Mouse (Mus musculus): ENCODE results near the gene Trim32. TPM values are rescaled to one million over a fixed set of nuclear protein-coding genes. Genes with fewer than 3 reads are reported as not detected.

Trim32 gene
- polyA plus RNA-seq, 1 experiment from 2014 or later: 86.1 TPM

GRCm38 (mm10) chr4:65620125-65620524 lies 15.3 kb downstream of the Trim32 start:
- H3K36me3 ChIP-seq: peaks cover 27% of the 10 kb centered on the region

GRCm38 (mm10) chr4:65638231-65638630 lies 33.4 kb downstream of the Trim32 start:
- Histone ChIP-seq H3K4me2 (replicated peaks) (no peak overlapping the region), H3K4me3 (no peak overlapping the region), H3K27ac (no peak overlapping the region), H3K27me3 (no peaks in the 10 kb centered on the region), H3K36me3 (no peaks in the 10 kb centered on the region), H3K9me3 (replicated peaks) (no peaks in the 10 kb centered on the region), H3K9ac (no peak overlapping the region), H3K4me1 (no peaks in the 10 kb centered on the region)
- ATAC-seq (ENCODE audit: low FRiP score): no peak
- 69% methylated on average over 3 of the region's 3 CpGs for WGBS

More at GRCm38 (mm10) chr4:65620125-65620524, 15.3 kb downstream of the Trim32 start:
- ATAC-seq (ENCODE audit: low FRiP score): no peak
- Histone ChIP-seq H3K4me1 (no peaks in the 10 kb centered on the region), H3K4me2 (replicated peaks) (no peak overlapping the region), H3K27ac (no peak overlapping the region), H3K27me3 (no peaks in the 10 kb centered on the region), H3K9me3 (replicated peaks) (no peaks in the 10 kb centered on the region), H3K9ac (no peak overlapping the region), H3K4me3 (no peak overlapping the region)
- WGBS: 84% methylated on average over 3 of the region's 3 CpGs

GRCm38 (mm10) chr4:65642611-65643010 lies 37.8 kb downstream of the Trim32 start:
- no peaks in the 10 kb centered on the region for H3K27me3 ChIP-seq
- H3K4me2 ChIP-seq (replicated peaks): no peak overlapping the region
- ATAC-seq (ENCODE audit: low FRiP score): no peak
- H3K36me3 ChIP-seq: no peaks in the 10 kb centered on the region
- H3K9me3 ChIP-seq (replicated peaks): no peaks in the 10 kb centered on the region
- H3K9ac ChIP-seq: no peak overlapping the region
- H3K4me1 ChIP-seq: no peaks in the 10 kb centered on the region
- no peak overlapping the region for H3K27ac ChIP-seq
- no peak overlapping the region for H3K4me3 ChIP-seq
- WGBS: 60% methylated on average over 5 of the region's 5 CpGs

- H3K4me2 ChIP-seq (replicated peaks): no peak overlapping the region
- ATAC-seq (ENCODE audit: low FRiP score): peak; percentile 84
- no peaks in the 10 kb centered on the region for H3K27me3 ChIP-seq
- no peak overlapping the region for H3K27ac ChIP-seq
- H3K4me3 ChIP-seq: no peak overlapping the region
- no peaks in the 10 kb centered on the region for H3K36me3 ChIP-seq
- WGBS: 0% methylated on average over 2 of the region's 2 CpGs
- H3K4me1 ChIP-seq: no peaks in the 10 kb centered on the region
- H3K9me3 ChIP-seq (replicated peaks): no peaks in the 10 kb centered on the region
- H3K9ac ChIP-seq: no peak overlapping the region
These were observed 49.9 kb downstream of the Trim32 start for GRCm38 (mm10) chr4:65654723-65655122.

GRCm38 (mm10) chr4:65663176-65663575 lies 58.4 kb downstream of the Trim32 start:
- WGBS: 86% methylated on average over 6 of the region's 6 CpGs

More at GRCm38 (mm10) chr4:65663176-65663575, 58.4 kb downstream of the Trim32 start:
- Histone ChIP-seq H3K27me3 (no peaks in the 10 kb centered on the region), H3K4me3 (no peak overlapping the region), H3K36me3 (no peaks in the 10 kb centered on the region), H3K27ac (no peak overlapping the region), H3K4me1 (peaks cover 4% of the 10 kb centered on the region), H3K9me3 (replicated peaks) (no peaks in the 10 kb centered on the region), H3K9ac (no peak overlapping the region), H3K4me2 (replicated peaks) (no peak overlapping the region)
- no peak for ATAC-seq (ENCODE audit: low FRiP score)
